Mouse (Mus musculus) brain, adult 2 months (tissue): ENCODE measurements around the gene Vmn2r113.
"Not testable (repeated sequence)": the region's sequence is repeated elsewhere in the genome, so short reads cannot be mapped to it uniquely, and the experiment has no call there.

ENCODE experiments used
- DNase-seq: peaks from one replicate; pipeline ENCODE4 v3.0.0; 2011; ENCODE audit warnings: low read depth, low spot score

Vmn2r113 gene

DNA sequence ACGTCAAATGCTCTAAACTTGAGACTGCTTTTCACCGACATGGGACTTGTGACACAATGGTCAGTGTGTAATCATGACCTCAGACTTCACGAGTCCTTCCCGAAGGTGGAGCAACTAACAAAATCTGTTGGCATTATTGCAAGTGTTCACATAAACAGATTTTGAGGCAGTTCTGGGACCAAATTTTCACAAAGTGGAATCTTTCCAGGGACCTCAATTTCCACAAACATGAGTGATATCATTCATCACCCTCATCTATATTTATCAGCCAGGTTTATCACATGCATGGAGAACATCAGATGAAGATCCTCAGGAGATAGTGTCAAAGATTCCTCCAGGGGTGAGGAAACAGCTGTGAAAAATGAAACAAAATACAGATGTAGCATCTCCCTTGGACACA, at the start of gene Vmn2r113:
Vmn2r113 (plus strand) TSS at position 301 of the 400 bp plus-strand sequence.
- not testable (repeated sequence) for DNase-seq
